Mouse (Mus musculus) macrophage (primary cell): ENCODE results near the gene Parva. TPM values are rescaled to one million over a fixed set of nuclear protein-coding genes. Genes with fewer than 3 reads are reported as not detected.

ENCODE experiments used
- H3K27ac ChIP-seq: fragments of 350-480 bp; formaldehyde crosslinking; 2 replicates; pipeline ENCODE4 v1.9.0; 2021
- H3K36me3 ChIP-seq: fragments of 350-480 bp; formaldehyde crosslinking; 2 replicates; pipeline ENCODE4 v1.9.0; 2021; ENCODE audit errors: inconsistent target
- H3K4me3 ChIP-seq: fragments of 350-480 bp; formaldehyde crosslinking; 2 replicates; pipeline ENCODE4 v1.9.0; 2021; ENCODE audit errors: inconsistent target
- H3K79me2 ChIP-seq: fragments of 350-480 bp; formaldehyde crosslinking; 2 replicates; pipeline ENCODE4 v1.9.0; 2021; ENCODE audit errors: inconsistent target
- WGBS: methylation state at CpG from one replicate; pipeline ENCODE4 v1.1.7; 2026; ENCODE audit warnings: inconsistent platforms; ENCODE audit not compliant: missing documents; 5-methylcytosine and 5-hydroxymethylcytosine counted together
- polyA plus RNA-seq: library from polyadenylated mRNA; stranded (reverse); fragments of 250-400 nt; gene quantifications from 3 replicates; pipeline ENCODE4 v1.2.4, GENCODE M21; 2018; ENCODE audit warnings: inconsistent platforms

The Parva gene
- polyA plus RNA-seq, 1 experiment from 2014 or later = 0.06 TPM

- 58% methylated on average over 5 of the region's 5 CpGs for WGBS
- H3K36me3 ChIP-seq = no peaks in the 10 kb centered on the region
Observed at GRCm38 (mm10) chr7:112452471-112452870, 25.2 kb downstream of the Parva start.

DNA sequence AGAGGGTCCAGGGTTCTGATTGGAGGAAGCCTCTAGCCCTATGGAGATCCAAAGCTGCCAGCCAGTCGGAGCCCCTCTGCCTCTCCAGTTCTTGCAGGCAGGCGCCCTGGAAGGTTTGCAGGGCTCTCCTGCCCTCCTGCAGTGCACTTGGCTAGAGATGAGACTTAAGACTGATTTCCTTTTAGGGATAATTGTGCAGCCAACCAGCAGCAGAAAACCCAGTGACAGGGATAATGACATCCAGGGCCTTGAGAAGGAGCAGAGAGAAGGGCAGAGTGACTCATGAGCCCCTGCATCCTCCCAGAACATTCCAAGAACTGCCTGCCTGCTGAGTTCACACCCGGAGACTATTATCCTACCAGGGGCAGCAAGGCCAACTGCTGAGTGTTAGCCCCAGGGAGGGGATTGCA lies 26.5 kb downstream of the Parva start:
- whole genome bisulfite sequencing = 52% methylated on average over 3 of the region's 3 CpGs
- Histone ChIP-seq H3K79me2 (no peaks in the 10 kb centered on the region), H3K36me3 (no peaks in the 10 kb centered on the region), H3K4me3 (no peak overlapping the region), H3K27ac (no peak overlapping the region)

More at GRCm38 (mm10) chr7:112452471-112452870, 25.2 kb downstream of the Parva start:
- Histone ChIP-seq H3K27ac (no peak overlapping the region), H3K4me3 (no peak overlapping the region), H3K79me2 (no peaks in the 10 kb centered on the region)

DNA sequence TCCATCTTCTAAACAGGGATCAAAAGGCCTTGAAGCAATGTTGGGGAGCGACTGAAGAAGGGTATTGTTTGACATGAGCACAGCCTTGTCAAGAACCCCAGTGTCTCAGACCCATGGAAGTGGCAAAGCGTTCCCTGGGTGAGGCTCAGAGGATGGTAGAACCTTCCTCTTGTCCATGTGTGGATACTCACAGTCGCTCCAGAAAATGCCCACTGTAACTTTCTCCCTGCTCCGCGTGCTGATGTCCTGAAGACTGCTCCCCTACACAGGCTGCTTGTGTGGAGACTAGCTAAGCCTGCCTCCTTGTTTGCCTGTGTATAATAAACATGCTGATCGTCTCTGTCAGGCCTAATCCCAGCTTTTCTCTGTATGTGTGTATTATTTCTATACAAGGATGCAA lies 27.1 kb downstream of the Parva start:
- H3K4me3 ChIP-seq = no peak overlapping the region
- no peaks in the 10 kb centered on the region for H3K79me2 ChIP-seq
- 82% methylated on average over 6 of the region's 6 CpGs for WGBS
- H3K36me3 ChIP-seq = no peaks in the 10 kb centered on the region
- H3K27ac ChIP-seq = no peak overlapping the region

- H3K36me3 ChIP-seq = no peaks in the 10 kb centered on the region
- WGBS = 100% methylated on average over 2 of the region's 2 CpGs
- H3K27ac ChIP-seq = no peak overlapping the region
- no peak overlapping the region for H3K4me3 ChIP-seq
- H3K79me2 ChIP-seq = no peaks in the 10 kb centered on the region
Observed at GRCm38 (mm10) chr7:112454951-112455350, 27.6 kb downstream of the Parva start.

GRCm38 (mm10) chr7:112455566-112456110 lies 28.3 kb downstream of the Parva start:
- WGBS = 89% methylated on average over 5 of the region's 5 CpGs
- Histone ChIP-seq H3K4me3 (no peak overlapping the region), H3K79me2 (no peaks in the 10 kb centered on the region), H3K36me3 (no peaks in the 10 kb centered on the region), H3K27ac (no peak overlapping the region)

DNA sequence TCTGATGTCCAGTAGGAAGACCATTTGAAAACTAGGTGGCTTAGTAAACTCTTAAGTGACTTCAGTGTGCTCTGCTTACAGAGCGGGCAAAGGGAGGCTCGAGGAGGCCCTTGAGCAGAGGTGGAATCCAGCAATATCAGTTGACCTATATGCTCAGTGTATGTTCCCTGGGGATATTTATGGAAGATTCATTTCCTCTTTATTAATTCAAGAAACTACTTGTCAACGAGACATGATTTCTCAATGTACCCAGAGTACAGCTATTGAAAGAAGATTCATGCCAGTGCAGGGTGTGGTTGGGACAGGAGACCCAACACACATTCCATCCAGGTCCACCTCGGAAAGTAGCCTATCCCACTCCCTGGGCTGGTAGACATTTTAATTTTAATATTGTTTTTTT lies 30.1 kb downstream of the Parva start:
- Histone ChIP-seq H3K36me3 (no peaks in the 10 kb centered on the region), H3K4me3 (no peak overlapping the region), H3K27ac (no peak overlapping the region), H3K79me2 (no peaks in the 10 kb centered on the region)
- WGBS = 76% methylated on average over 4 of the region's 4 CpGs

GRCm38 (mm10) chr7:112457920-112458319 lies 30.6 kb downstream of the Parva start:
- Histone ChIP-seq H3K36me3 (no peaks in the 10 kb centered on the region), H3K27ac (no peak overlapping the region), H3K4me3 (no peak overlapping the region), H3K79me2 (no peaks in the 10 kb centered on the region)
- WGBS = 76% methylated on average over 4 of the region's 4 CpGs

GRCm38 (mm10) chr7:112458440-112458839 lies 31.1 kb downstream of the Parva start:
- Histone ChIP-seq H3K27ac (no peak overlapping the region), H3K79me2 (no peaks in the 10 kb centered on the region), H3K36me3 (no peaks in the 10 kb centered on the region), H3K4me3 (no peak overlapping the region)
- WGBS = 89% methylated on average over 5 of the region's 5 CpGs

DNA sequence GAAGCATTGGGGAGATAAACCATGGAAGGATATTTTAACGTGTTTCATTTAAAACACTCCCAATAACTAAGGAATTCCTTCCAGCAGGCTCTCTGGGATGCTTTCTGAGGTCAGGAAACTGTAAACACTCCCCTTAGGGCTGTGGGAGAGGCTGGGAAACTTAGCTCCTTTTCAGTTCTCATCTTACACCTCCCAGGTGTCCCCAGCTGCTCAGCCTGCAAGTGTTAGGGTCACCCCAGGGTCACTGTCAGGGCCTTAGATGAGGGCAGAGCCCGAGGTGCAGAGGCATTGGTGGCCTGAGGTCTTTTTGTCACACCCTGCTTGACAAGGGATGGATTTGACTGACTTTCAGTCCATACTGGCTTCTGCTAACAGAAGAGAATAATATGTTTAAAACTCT lies 35.8 kb downstream of the Parva start:
- Histone ChIP-seq H3K79me2 (no peaks in the 10 kb centered on the region), H3K36me3 (no peaks in the 10 kb centered on the region), H3K27ac (no peak overlapping the region), H3K4me3 (no peak overlapping the region)
- 53% methylated on average over 2 of the region's 2 CpGs for WGBS

DNA sequence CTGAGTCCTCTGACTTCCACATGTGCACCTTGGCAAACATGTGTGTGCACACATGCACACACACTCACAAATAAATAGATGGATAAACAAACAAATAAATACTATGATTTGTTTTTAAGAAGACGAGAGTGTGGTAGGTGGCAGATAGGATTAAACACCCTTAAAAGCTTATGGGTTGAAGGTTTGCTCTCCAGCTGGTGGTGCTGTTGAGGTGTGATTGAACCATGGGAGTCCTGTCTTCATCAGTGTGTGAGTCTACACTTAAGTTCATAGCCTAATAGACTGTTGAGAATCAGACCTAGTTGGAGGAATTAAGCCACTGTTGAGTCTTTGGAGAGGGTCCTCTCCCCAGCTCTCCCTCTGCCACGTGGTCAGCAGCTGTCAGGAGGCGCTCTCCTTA lies 38.6 kb downstream of the Parva start:
- no peaks in the 10 kb centered on the region for H3K79me2 ChIP-seq
- H3K4me3 ChIP-seq = no peak overlapping the region
- H3K36me3 ChIP-seq = no peaks in the 10 kb centered on the region
- no peak overlapping the region for H3K27ac ChIP-seq
- 79% methylated on average over 3 of the region's 3 CpGs for WGBS

DNA sequence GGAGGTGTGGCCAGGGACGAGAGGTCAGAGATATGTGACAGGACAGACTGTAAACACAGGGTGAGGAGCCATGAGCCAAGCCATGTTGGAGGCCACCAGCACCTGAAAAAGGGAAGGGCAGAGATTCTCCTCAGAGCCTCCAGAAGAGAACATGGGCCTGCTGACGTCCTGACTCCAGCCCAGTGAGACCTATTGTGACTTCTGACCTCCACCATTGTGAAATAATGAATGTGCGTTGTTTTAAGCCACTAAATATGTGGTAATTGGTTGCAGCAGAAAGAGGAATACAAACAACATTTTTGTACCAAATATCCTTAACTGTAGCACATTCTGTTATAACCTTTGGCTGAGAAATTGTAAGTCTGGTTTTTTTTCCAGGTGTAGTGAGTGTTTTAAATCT lies 39.5 kb downstream of the Parva start:
- Histone ChIP-seq H3K36me3 (no peaks in the 10 kb centered on the region), H3K4me3 (no peak overlapping the region), H3K27ac (no peak overlapping the region), H3K79me2 (no peaks in the 10 kb centered on the region)
- 82% methylated on average over 3 of the region's 3 CpGs for WGBS

GRCm38 (mm10) chr7:112467687-112468111 lies 40.4 kb downstream of the Parva start:
- 17% methylated on average over 9 of the region's 11 CpGs for WGBS
- Histone ChIP-seq H3K79me2 (no peaks in the 10 kb centered on the region), H3K4me3 (no peak overlapping the region), H3K27ac (no peak overlapping the region), H3K36me3 (no peaks in the 10 kb centered on the region)

- Histone ChIP-seq H3K36me3 (no peaks in the 10 kb centered on the region), H3K27ac (no peak overlapping the region), H3K79me2 (no peaks in the 10 kb centered on the region), H3K4me3 (no peak overlapping the region)
- WGBS = 33% methylated on average over 5 of the region's 5 CpGs
Observed at GRCm38 (mm10) chr7:112469817-112470216, 42.5 kb downstream of the Parva start.

DNA sequence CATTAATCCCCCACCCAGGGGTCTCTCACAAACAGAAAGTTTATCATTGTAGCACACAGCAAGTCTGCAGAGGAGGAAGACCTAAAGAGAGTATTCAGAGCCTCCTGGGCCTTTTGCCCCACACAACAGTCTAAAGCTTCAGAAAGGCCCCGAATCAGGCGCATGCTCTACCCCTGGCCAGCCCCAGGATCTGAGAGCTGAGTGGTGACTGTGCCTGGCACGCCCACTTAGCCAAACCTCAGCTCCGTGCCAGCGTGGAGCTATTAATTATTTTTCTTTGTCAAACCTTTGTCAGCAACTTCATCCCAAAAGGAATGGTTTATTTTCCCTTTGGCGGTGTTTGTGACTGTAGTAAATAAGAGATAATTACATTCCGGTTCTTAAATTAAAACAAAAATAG lies 44.0 kb downstream of the Parva start:
- Histone ChIP-seq H3K27ac (no peak overlapping the region), H3K79me2 (no peaks in the 10 kb centered on the region), H3K4me3 (no peak overlapping the region), H3K36me3 (no peaks in the 10 kb centered on the region)
- WGBS = 82% methylated on average over 6 of the region's 7 CpGs

- H3K27ac ChIP-seq = no peak overlapping the region
- H3K79me2 ChIP-seq = no peaks in the 10 kb centered on the region
- no peak overlapping the region for H3K4me3 ChIP-seq
- H3K36me3 ChIP-seq = no peaks in the 10 kb centered on the region
- WGBS = 67% methylated on average over 10 of the region's 10 CpGs
Observed at GRCm38 (mm10) chr7:112472024-112472707, 44.9 kb downstream of the Parva start.
